Mouse (Mus musculus) heart, postnatal 25 days (tissue): ENCODE measurements around the gene Gm19935. TPM values are rescaled to one million over a fixed set of nuclear protein-coding genes. Genes with fewer than 3 reads are reported as not detected.

ENCODE experiments used
- microRNA-seq: library from miRNA; unstranded; fragments of <30 nt; microRNA quantifications from one replicate; pipeline ENCODE4 v1.2.0, GENCODE M21; 2022
- total RNA-seq, 2 experiments: library from RNA; stranded (reverse); gene quantifications; 2 replicates each; pipeline ENCODE4 v1.2.3; 2021

Gm19935 gene
- total RNA-seq, 2 experiments from 2014 or later: not detected

Small RNAs within 50 kb of the gene (microRNA-seq; reads per million reads assigned to microRNA genes)
- gene Gm44382: not detected

Other genes starting within 250 kb of the Gm19935 start
- gene Chd9, start 11.0 kb upstream of the Gm19935 start, total RNA-seq: 10 to 100 TPM; 52.7 to 53.4 TPM